Mouse (Mus musculus) ES-E14 (cell line): ENCODE data around the gene Cacna2d1. TPM values are rescaled to one million over a fixed set of nuclear protein-coding genes. Genes with fewer than 3 reads are reported as not detected.

Experiments used
- DNase-seq: peaks from one replicate; pipeline ENCODE4 v3.0.0-alpha.2; 2013; ENCODE audit warnings: low read depth, low spot score
- H3K27ac ChIP-seq: 2 replicates; pipeline ENCODE4 v1.5.1; 2012; ENCODE audit warnings: low read depth, mild to moderate bottlenecking, low read length, moderate library complexity, mixed read lengths; ENCODE audit not compliant: poor library complexity, insufficient read depth, severe bottlenecking
- H3K36me3 ChIP-seq: 2 replicates; pipeline ENCODE4 v1.6.1; 2012; ENCODE audit warnings: mild to moderate bottlenecking, low read length, moderate library complexity, mixed read lengths; ENCODE audit not compliant: control insufficient read depth, poor library complexity, insufficient read depth, severe bottlenecking
- H3K4me1 ChIP-seq, 2 experiments: fragments of 150-350 bp in 1 of 2; sonication (generic) in 1 of 2; 2 replicates each; pipeline ENCODE4 v1.6.1; 2012; ENCODE audit warnings: low read length in 2 of 2, mild to moderate bottlenecking in 1 of 2, mixed read lengths in 1 of 2; ENCODE audit not compliant: control insufficient read depth in 2 of 2, insufficient read depth in 2 of 2, poor library complexity in 1 of 2
- H3K4me3 ChIP-seq, 2 experiments: fragments of 150-350 bp in 1 of 2; sonication (generic) in 1 of 2; 2 replicates each; pipeline ENCODE4 v1.5.1; 2012; ENCODE audit warnings: low read length in 2 of 2, low read depth in 1 of 2, mild to moderate bottlenecking in 1 of 2, mixed read lengths in 1 of 2; ENCODE audit not compliant: insufficient read depth in 1 of 2, poor library complexity in 1 of 2, severe bottlenecking in 1 of 2
- H3K9ac ChIP-seq: 2 replicates; pipeline ENCODE4 v1.6.1; 2012; ENCODE audit warnings: low read depth, mild to moderate bottlenecking, low read length, mixed read lengths; ENCODE audit not compliant: poor library complexity, insufficient read depth, severe bottlenecking
- H3K9me3 ChIP-seq: fragments of 150-350 bp; sonication (generic); 2 replicates; pipeline ENCODE4 v1.6.1; 2012; ENCODE audit warnings: low read depth, mild to moderate bottlenecking, low read length; ENCODE audit not compliant: control insufficient read depth, insufficient read depth
- CHD2 ChIP-seq: IDR thresholded peaks from 2 replicates; pipeline ENCODE4 v1.6.1; 2014; ENCODE audit warnings: mild to moderate bottlenecking, low read depth, low read length, inconsistent platforms
- HCFC1 ChIP-seq: IDR thresholded peaks from 2 replicates; pipeline ENCODE4 v1.6.1; 2012; ENCODE audit warnings: low read length, inconsistent platforms, borderline replicate concordance; ENCODE audit not compliant: insufficient read depth
- MAFK ChIP-seq: IDR thresholded peaks from 2 replicates; pipeline ENCODE4 v1.6.1; 2014; ENCODE audit warnings: mild to moderate bottlenecking, low read depth, low read length, inconsistent platforms; ENCODE audit not compliant: insufficient read depth
- ZC3H11A ChIP-seq: IDR thresholded peaks from 2 replicates; pipeline ENCODE4 v1.6.1; 2012; ENCODE audit warnings: low read depth, mild to moderate bottlenecking, inconsistent platforms, low read length, borderline replicate concordance
- ZNF384 ChIP-seq: IDR thresholded peaks from 2 replicates; pipeline ENCODE4 v1.6.1; 2012; ENCODE audit warnings: low read depth, low read length, inconsistent platforms
- in situ Hi-C, 2 experiments: fragments of 600-800 bp; cut with MboI; formaldehyde crosslinking; loops; one replicate each; pipeline ENCODE4 v1.15.1; 2025; ENCODE audit warnings: low sequenced_read_pairs in 2 of 2, inconsistent platforms in 1 of 2; ENCODE audit not compliant: unreplicated experiment in 2 of 2
- total RNA-seq: library from RNA; depleted of rRNA; stranded (reverse); fragments of 300-350 nt; gene quantifications from 2 replicates; pipeline ENCODE4 v1.2.3, GENCODE M21; 2012

Cacna2d1 gene
- total RNA-seq, 1 experiment, result 6.1 TPM

GRCm38 (mm10) chr5:15959760-15960159 is 25.3 kb downstream of the Cacna2d1 start:
- in situ Hi-C loops, result no loop called here
- DNase-seq, result no peak
- H3K4me3 ChIP-seq, result no peak overlapping the region
- H3K9me3 ChIP-seq, result no peaks in the 10 kb centered on the region
- no peaks in the 10 kb centered on the region for H3K36me3 ChIP-seq
- H3K27ac ChIP-seq, result no peak overlapping the region
- no peaks in the 10 kb centered on the region for H3K4me1 ChIP-seq
- no peak for TF ChIP-seq MAFK
- no peak for TF ChIP-seq ZC3H11A
- no peak for TF ChIP-seq HCFC1
- TF ChIP-seq CHD2, result no peak
- no peak for TF ChIP-seq ZNF384
- H3K9ac ChIP-seq, result no peak overlapping the region

GRCm38 (mm10) chr5:15961866-15962265 is 27.4 kb downstream of the Cacna2d1 start:
- H3K9me3 ChIP-seq, result no peaks in the 10 kb centered on the region
- DNase-seq, result no peak
- no peaks in the 10 kb centered on the region for H3K4me1 ChIP-seq
- H3K27ac ChIP-seq, result no peak overlapping the region
- H3K36me3 ChIP-seq, result no peaks in the 10 kb centered on the region
- H3K9ac ChIP-seq, result no peak overlapping the region
- in situ Hi-C loops, result no loop called here
- H3K4me3 ChIP-seq, result no peak overlapping the region
- TF ChIP-seq ZC3H11A, result no peak
- TF ChIP-seq CHD2, result no peak
- TF ChIP-seq MAFK, result no peak
- TF ChIP-seq HCFC1, result no peak
- TF ChIP-seq ZNF384, result no peak

GRCm38 (mm10) chr5:15966888-15967287 is 32.4 kb downstream of the Cacna2d1 start:
- Histone ChIP-seq H3K4me3 (no peak overlapping the region), H3K9ac (no peak overlapping the region), H3K4me1 (no peaks in the 10 kb centered on the region), H3K36me3 (no peaks in the 10 kb centered on the region), H3K27ac (no peak overlapping the region), H3K9me3 (no peaks in the 10 kb centered on the region)
- no peak for TF ChIP-seq ZNF384
- TF ChIP-seq ZC3H11A, result no peak
- TF ChIP-seq HCFC1, result no peak
- TF ChIP-seq CHD2, result no peak
- TF ChIP-seq MAFK, result no peak
- in situ Hi-C loops, result no loop called here
- DNase-seq, result no peak

GRCm38 (mm10) chr5:15971821-15972220 is 37.3 kb downstream of the Cacna2d1 start:
- H3K36me3 ChIP-seq, result no peaks in the 10 kb centered on the region
- no peak for DNase-seq
- H3K4me3 ChIP-seq, result no peak overlapping the region
- TF ChIP-seq HCFC1, result no peak
- no peak for TF ChIP-seq ZC3H11A
- TF ChIP-seq CHD2, result no peak
- TF ChIP-seq MAFK, result no peak
- no peak for TF ChIP-seq ZNF384
- in situ Hi-C loops, result no loop called here
- no peak overlapping the region for H3K27ac ChIP-seq
- no peaks in the 10 kb centered on the region for H3K9me3 ChIP-seq
- no peaks in the 10 kb centered on the region for H3K4me1 ChIP-seq
- no peak overlapping the region for H3K9ac ChIP-seq

- no peak overlapping the region for H3K9ac ChIP-seq
- in situ Hi-C loops, result no loop called here
- H3K27ac ChIP-seq, result no peak overlapping the region
- H3K4me3 ChIP-seq, result no peak overlapping the region
- no peaks in the 10 kb centered on the region for H3K4me1 ChIP-seq
- no peaks in the 10 kb centered on the region for H3K9me3 ChIP-seq
- no peaks in the 10 kb centered on the region for H3K36me3 ChIP-seq
- DNase-seq, result no peak
- TF ChIP-seq CHD2 (no peak), ZC3H11A (no peak), ZNF384 (no peak), HCFC1 (no peak), MAFK (no peak)
These were observed 37.9 kb downstream of the Cacna2d1 start for GRCm38 (mm10) chr5:15972351-15972750.
